Mouse (Mus musculus) bone marrow, adult 2 months (tissue): ENCODE measurements around the gene Ncapd3.

Experiments
- CTCF ChIP-seq: fragments of 200-500 bp; IDR thresholded peaks from 2 replicates; pipeline ENCODE4 v1.5.1; 2011; ENCODE audit warnings: low read length, control low read depth; ENCODE audit not compliant: control insufficient read depth, insufficient read depth
- POLR2A ChIP-seq: fragments of 200-500 bp; IDR thresholded peaks from 2 replicates; pipeline ENCODE4 v1.6.1; 2011; ENCODE audit warnings: low read depth, mild to moderate bottlenecking, control low read depth, low read length, borderline replicate concordance; ENCODE audit not compliant: control insufficient read depth

- TF ChIP-seq CTCF (no peak), POLR2A (no peak)
These were observed 44.8 kb upstream of the Ncapd3 start for GRCm38 (mm10) chr9:26985090-26985613.
